Mouse (Mus musculus) kidney, adult 2 months (tissue): ENCODE results near the gene Icam2.

Experiments
- CTCF ChIP-seq: fragments of 200-500 bp; conservative IDR thresholded peaks from 2 replicates; pipeline ENCODE4 v1.5.1; 2011; ENCODE audit warnings: low read depth, mild to moderate bottlenecking, control low read depth, low read length, moderate library complexity, mixed read lengths; ENCODE audit not compliant: insufficient read depth, insufficient read length
- POLR2A ChIP-seq: fragments of 200-500 bp; IDR thresholded peaks from one replicate; pipeline ENCODE4 v1.6.1; 2011; ENCODE audit warnings: low read depth, low read length, control low read depth

DNA sequence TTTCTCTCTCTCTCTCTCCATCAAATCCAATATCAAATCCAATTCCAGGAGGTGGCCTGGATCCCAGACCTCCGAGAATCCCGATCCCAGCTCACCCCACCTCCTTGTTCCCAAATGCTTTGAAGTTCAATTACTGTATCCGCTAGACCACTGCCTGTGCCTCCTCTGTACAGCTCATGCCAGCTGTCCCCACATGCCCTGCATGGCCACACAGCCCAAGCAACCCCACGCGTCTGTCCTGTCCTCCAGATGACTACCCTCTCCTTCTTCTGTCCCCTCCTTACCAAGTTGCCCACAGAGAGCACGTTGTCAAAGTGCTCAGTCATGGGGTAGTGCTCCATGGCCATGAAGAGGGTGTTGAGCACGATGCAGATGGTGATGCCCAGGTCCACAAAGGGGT, 49.0 kb downstream of the Icam2 start:
- no peak for TF ChIP-seq CTCF
- no peak for TF ChIP-seq POLR2A
